In genomic region chr13:90279355-90279754, GRCm38 (mm10) we compare ENCODE assay signal across 12 mouse cellular contexts.
DNase-seq lines count a peak whose midpoint lies in the region; ATAC-seq and TF ChIP-seq lines count a peak whose summit lies in the region.
"Had no signal": no experiment of that assay in that cellular context is flagged by ENCODE, and none has a peak within 500 bp of the region (broad histone marks: within the 10 kb centered on the region; RNA-seq: fewer than 3 reads in every experiment).

No protein-coding gene starts in this region.

- no peaks in the 10 kb centered on the region for H3K4me1 ChIP-seq in hindbrain, embryonic 15.5 days (replicated peaks)
- H3K4me1 ChIP-seq in hindbrain, embryonic 10.5 days (replicated peaks): peaks cover 14% of the 10 kb centered on the region
- no peaks in the 10 kb centered on the region for H3K4me1 ChIP-seq in thymus, adult 2 months (replicated peaks; ENCODE audit: control insufficient read depth, insufficient read depth, low read length)

- DNase-seq in cerebellum, postnatal 14 days: peak; percentile 4 to 18
- DNase-seq in cerebellum, adult 8-10 months: no peak
- no peak for DNase-seq in hindbrain, embryonic 10.5 days (ENCODE audit: low spot score)
- DNase-seq in right cerebral cortex, postnatal 25 days: peak; percentile 4
- no peak for DNase-seq in right cerebral cortex, postnatal 4 days
- DNase-seq in skeletal muscle tissue, adult 2 months (ENCODE audit: low read depth, low spot score): peak; percentile 23
- no peak for DNase-seq in thymus, adult 2 months
- DNase-seq: liver, postnatal 0 days had no signal

- H3K36me3 ChIP-seq in hindbrain, embryonic 15.5 days: no peaks in the 10 kb centered on the region
- H3K36me3 ChIP-seq in hindbrain, embryonic 10.5 days: no peaks in the 10 kb centered on the region
- H3K36me3 ChIP-seq in thymus, adult 2 months (ENCODE audit: control insufficient read depth, insufficient read depth, low read length): no peaks in the 10 kb centered on the region
- H3K36me3 ChIP-seq: neural tube, embryonic 13.5 days had no signal

- no peaks in the 10 kb centered on the region for H3K9me3 ChIP-seq in hindbrain, embryonic 15.5 days
- no peaks in the 10 kb centered on the region for H3K9me3 ChIP-seq in hindbrain, embryonic 10.5 days
- H3K9me3 ChIP-seq: neural tube, embryonic 13.5 days had no signal

- no peak overlapping the region for H3K4me2 ChIP-seq in hindbrain, embryonic 15.5 days
- H3K4me2 ChIP-seq: neural tube, embryonic 13.5 days had no signal

- TF ChIP-seq CTCF in thymus, adult 2 months (IDR thresholded peaks at IDR 0.05; ENCODE audit: borderline replicate concordance, control insufficient read depth, extremely low read depth, insufficient read depth, low read length, poor library complexity): no peak

- H3K27ac ChIP-seq in hindbrain, embryonic 15.5 days (replicated peaks): peak overlapping the region; percentile 58; the same call in 1 of the 2 replicates
- H3K27ac ChIP-seq in hindbrain, embryonic 10.5 days: no peak overlapping the region
- H3K27ac ChIP-seq in thymus, adult 2 months (ENCODE audit: control insufficient read depth, insufficient read depth, low read length): no peak overlapping the region
- H3K27ac ChIP-seq: kidney, postnatal 0 days; neural tube, embryonic 13.5 days had no signal

- H3K27me3 ChIP-seq in hindbrain, embryonic 15.5 days: no peaks in the 10 kb centered on the region
- H3K27me3 ChIP-seq in hindbrain, embryonic 10.5 days (ENCODE audit: insufficient read depth, poor library complexity, severe bottlenecking): no peaks in the 10 kb centered on the region
- no peaks in the 10 kb centered on the region for H3K27me3 ChIP-seq in thymus, adult 2 months (ENCODE audit: control insufficient read depth, insufficient read depth, low read length)
- H3K27me3 ChIP-seq: neural tube, embryonic 13.5 days had no signal

- no peak for TF ChIP-seq POLR2A in thymus, adult 2 months (IDR thresholded peaks at IDR 0.05; ENCODE audit: control insufficient read depth, extremely low read depth, insufficient read depth, low read length, poor library complexity)

- H3K4me3 ChIP-seq in hindbrain, embryonic 15.5 days: no peak overlapping the region
- H3K4me3 ChIP-seq in hindbrain, embryonic 10.5 days: no peak overlapping the region
- H3K4me3 ChIP-seq in thymus, adult 2 months (ENCODE audit: control insufficient read depth, insufficient read depth, low read length): no peak overlapping the region
- H3K4me3 ChIP-seq: erythroblast, embryonic 14.5 days; neural tube, embryonic 13.5 days had no signal

- H3K9ac ChIP-seq in hindbrain, embryonic 15.5 days: no peak overlapping the region
- H3K9ac ChIP-seq: liver, postnatal 0 days; neural tube, embryonic 13.5 days had no signal

- peak; percentile 72 for ATAC-seq in hindbrain, embryonic 15.5 days (ENCODE audit: low FRiP score, low read depth)
- ATAC-seq: liver, postnatal 0 days had no signal

Comparison
In these comparisons a context has a peak if more than half of its experiments do, and no peak if none do; other contexts are left out.
1. DNase-seq: peak in cerebellum, postnatal 14 days (2 of 2), right cerebral cortex, postnatal 25 days (single experiment) and skeletal muscle tissue, adult 2 months (single experiment); none in cerebellum, adult 8-10 months (single experiment), hindbrain, embryonic 10.5 days (single experiment), right cerebral cortex, postnatal 4 days (single experiment) and thymus, adult 2 months (single experiment).